Mouse (Mus musculus): ENCODE results near the gene Ttc28. TPM values are rescaled to one million over a fixed set of nuclear protein-coding genes. Genes with fewer than 3 reads are reported as not detected.
"Not testable (repeated sequence)": the region's sequence is repeated elsewhere in the genome, so short reads cannot be mapped to it uniquely, and the experiment has no call there.

Ttc28 gene
- polyA plus RNA-seq (2015; fragmentation: Nextera tagmentation; extraction: Ambion mirVana), result 5.7 and 5.8 TPM in 2 replicates

DNA sequence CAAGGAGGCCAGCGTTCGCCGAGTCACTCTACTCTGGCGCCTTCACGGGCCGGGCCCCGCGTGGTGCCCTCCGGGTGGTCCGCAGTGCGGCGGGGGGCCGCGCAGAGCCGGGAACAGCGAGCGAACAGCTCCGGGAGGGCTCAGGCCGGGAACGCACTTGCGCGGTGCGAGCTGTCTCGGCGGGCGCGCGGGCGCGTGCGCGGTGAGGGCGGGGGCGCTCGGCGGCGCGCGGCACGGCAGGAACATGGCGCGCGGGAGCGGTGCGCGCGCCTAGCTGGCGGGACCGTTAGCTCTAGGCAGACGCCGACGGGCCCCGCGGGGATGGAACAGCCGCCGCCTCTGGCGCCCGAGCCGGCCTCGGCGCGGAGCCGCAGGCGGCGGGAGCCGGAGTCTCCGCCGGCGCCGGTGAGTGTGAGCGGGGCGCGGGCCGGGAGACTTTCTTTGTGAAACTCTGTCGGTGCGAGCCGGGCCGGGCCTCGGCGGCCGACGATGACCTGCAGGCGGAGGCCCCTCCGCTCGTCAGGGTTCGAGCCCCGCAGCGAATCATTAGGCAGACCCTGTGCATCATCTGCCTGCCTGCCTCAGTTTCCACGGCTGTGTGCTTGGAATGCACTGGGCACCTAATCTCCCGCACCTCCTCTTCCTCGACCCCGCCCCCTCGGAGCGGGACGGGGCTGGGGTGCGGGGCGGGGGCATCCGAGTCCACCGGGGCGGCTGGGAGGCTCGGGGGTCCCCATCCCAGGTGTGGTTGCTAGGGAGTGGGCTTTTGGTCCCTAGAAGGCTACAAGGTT is at the start of gene Ttc28:
Gene Ttc28 (plus strand): TSS at position 220 of the 791 bp plus-strand sequence.
- Histone ChIP-seq H3K4me3 (ENCODE audit: low read length) (peak within 1 kb of the TSS; percentile 94), H3K9ac (ENCODE audit: low read length) (peak within 1 kb of the TSS; percentile 95), H3K27me3 (ENCODE audit: control insufficient read depth, insufficient read depth, low read length) (no peaks in the 10 kb centered on the region), H3K27ac (ENCODE audit: low read length) (peak within 1 kb of the TSS; percentile 62), H3K4me2 (ENCODE audit: low read depth, low read length) (peak within 1 kb of the TSS; percentile 91), H3K9me3 (replicated peaks; ENCODE audit: control insufficient read depth, low read length) (no peaks in the 10 kb centered on the region), H3K4me1 (ENCODE audit: control insufficient read depth, insufficient read depth, low read length) (peaks cover 13% of the 10 kb centered on the region; the same call in 1 of the 2 replicates), H3K36me3 (ENCODE audit: control insufficient read depth, insufficient read depth) (no peaks in the 10 kb centered on the region)
- ATAC-seq (replicated peaks; ENCODE audit: extremely low read depth, insufficient read depth, low FRiP score), result peak; percentile 88
- WGBS, result under 1% methylated on average over 99 of the region's 101 CpGs

DNA sequence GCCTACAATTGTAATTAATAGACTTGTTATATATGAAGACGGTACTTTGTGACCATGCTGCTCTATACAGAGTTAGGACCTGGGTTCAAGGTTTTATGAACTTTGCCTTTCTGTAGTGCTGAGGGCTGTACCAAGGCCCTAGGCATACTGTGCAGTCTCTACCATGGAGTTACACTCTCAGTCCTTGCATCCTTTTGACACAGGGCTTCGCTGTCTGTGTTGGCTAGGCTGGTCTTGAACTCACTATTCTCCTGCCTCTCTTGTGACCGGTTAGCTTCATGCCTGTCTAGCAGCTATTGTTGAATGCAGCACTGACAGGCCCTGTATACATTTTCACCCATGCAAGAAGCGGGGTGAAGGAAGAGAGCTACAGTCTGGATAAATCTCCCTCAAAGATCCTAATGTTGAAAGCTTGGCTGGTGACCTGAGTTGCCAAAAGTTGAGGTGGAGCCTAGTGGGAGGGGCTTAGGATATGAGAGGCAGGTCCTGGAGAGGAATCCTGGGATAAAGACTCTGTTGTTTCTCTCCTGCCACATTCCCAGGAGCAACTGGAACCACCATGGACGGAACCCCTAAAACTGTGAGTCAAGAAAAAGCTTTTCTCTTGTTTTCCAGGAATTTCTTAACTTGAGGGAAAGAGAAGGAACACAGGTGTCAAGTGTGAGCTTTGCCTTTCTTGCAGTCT is 48.4 kb upstream of the Ttc28 start:
- peaks cover 4% of the 10 kb centered on the region for H3K4me1 ChIP-seq (ENCODE audit: control insufficient read depth, insufficient read depth, low read length)
- WGBS, result 89% methylated on average over 5 of the region's 5 CpGs

GRCm38 (mm10) chr5:110835959-110836358 is 43.6 kb upstream of the Ttc28 start:
- no peak for ATAC-seq (replicated peaks; ENCODE audit: extremely low read depth, insufficient read depth, low FRiP score)
- H3K27ac ChIP-seq (ENCODE audit: low read length), result no peak overlapping the region
- H3K4me1 ChIP-seq (ENCODE audit: control insufficient read depth, insufficient read depth, low read length), result peaks cover 16% of the 10 kb centered on the region
- H3K9me3 ChIP-seq (replicated peaks; ENCODE audit: control insufficient read depth, low read length), result no peaks in the 10 kb centered on the region
- no peak overlapping the region for H3K4me3 ChIP-seq (ENCODE audit: low read length)
- no peak overlapping the region for H3K9ac ChIP-seq (ENCODE audit: low read length)
- WGBS, result 10% methylated on average over 3 of the region's 3 CpGs
- peak overlapping the region; percentile 37 for H3K4me2 ChIP-seq (ENCODE audit: low read depth, low read length)
- H3K27me3 ChIP-seq (ENCODE audit: control insufficient read depth, insufficient read depth, low read length), result no peaks in the 10 kb centered on the region
- H3K36me3 ChIP-seq (ENCODE audit: control insufficient read depth, insufficient read depth), result peaks cover 4% of the 10 kb centered on the region

More for the DNA sequence above, 48.4 kb upstream of the Ttc28 start:
- no peaks in the 10 kb centered on the region for H3K27me3 ChIP-seq (ENCODE audit: control insufficient read depth, insufficient read depth, low read length)
- no peak overlapping the region for H3K27ac ChIP-seq (ENCODE audit: low read length)
- H3K36me3 ChIP-seq (ENCODE audit: control insufficient read depth, insufficient read depth), result peaks cover 4% of the 10 kb centered on the region
- H3K9ac ChIP-seq (ENCODE audit: low read length), result no peak overlapping the region
- H3K4me3 ChIP-seq (ENCODE audit: low read length), result no peak overlapping the region
- H3K4me2 ChIP-seq (ENCODE audit: low read depth, low read length), result no peak overlapping the region
- no peaks in the 10 kb centered on the region for H3K9me3 ChIP-seq (replicated peaks; ENCODE audit: control insufficient read depth, low read length)
- no peak for ATAC-seq (replicated peaks; ENCODE audit: extremely low read depth, insufficient read depth, low FRiP score)

GRCm38 (mm10) chr5:110838016-110838415 is 41.6 kb upstream of the Ttc28 start:
- not testable (repeated sequence) for H3K4me2 ChIP-seq (ENCODE audit: low read depth, low read length); H3K27ac ChIP-seq (ENCODE audit: low read length); H3K36me3 ChIP-seq (ENCODE audit: control insufficient read depth, insufficient read depth); H3K9me3 ChIP-seq (replicated peaks; ENCODE audit: control insufficient read depth, low read length); H3K27me3 ChIP-seq (ENCODE audit: control insufficient read depth, insufficient read depth, low read length); H3K9ac ChIP-seq (ENCODE audit: low read length); H3K4me3 ChIP-seq (ENCODE audit: low read length); ATAC-seq (replicated peaks; ENCODE audit: extremely low read depth, insufficient read depth, low FRiP score)
- 84% methylated on average over 5 of the region's 5 CpGs for WGBS
- peaks cover 16% of the 10 kb centered on the region for H3K4me1 ChIP-seq (ENCODE audit: control insufficient read depth, insufficient read depth, low read length)

GRCm38 (mm10) chr5:110839038-110839677 is 40.4 kb upstream of the Ttc28 start:
- WGBS, result 4% methylated on average over 28 of the region's 28 CpGs

DNA sequence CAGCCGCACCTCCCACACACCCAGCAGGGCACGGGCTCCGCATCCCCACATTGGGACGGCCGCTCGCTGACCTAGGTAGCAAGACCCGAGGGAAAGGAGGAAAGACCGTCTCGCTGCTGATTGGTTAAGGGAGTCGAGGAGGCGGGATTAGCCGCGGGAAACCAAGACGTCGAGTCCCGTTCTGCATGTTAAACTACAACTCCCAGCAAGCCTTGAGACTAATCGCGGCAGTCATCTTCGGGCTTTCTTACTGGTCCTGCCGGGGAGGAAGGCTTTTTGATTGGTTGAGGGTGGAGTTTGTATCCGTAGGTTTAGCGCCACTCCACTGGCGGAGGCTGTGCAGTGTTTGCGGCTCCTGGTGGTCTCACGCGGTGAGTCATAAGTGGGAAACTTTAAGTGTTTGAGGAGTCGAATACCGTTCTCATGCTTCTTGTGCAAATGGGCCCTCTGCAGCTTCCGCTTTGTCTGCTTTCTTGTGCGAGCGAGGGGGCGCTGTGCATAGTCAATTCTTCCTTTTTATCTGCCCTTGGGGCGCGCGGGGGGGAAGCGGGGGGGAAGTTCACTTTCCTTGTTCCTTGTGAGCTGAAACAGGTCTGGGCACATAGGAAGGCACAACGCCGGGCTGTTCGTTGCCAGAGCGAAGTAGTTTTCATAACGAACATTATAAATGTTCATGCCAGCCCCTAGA is 39.8 kb upstream of the Ttc28 start, which contains the start of the genes Hscb and Chek2:
Gene Hscb (minus strand): TSS at position 100 of the 688 bp plus-strand sequence.
Gene Chek2 (plus strand): TSS at position 302 of the 688 bp plus-strand sequence.
- H3K27me3 ChIP-seq (ENCODE audit: control insufficient read depth, insufficient read depth, low read length), result no peaks in the 10 kb centered on the region
- peak; percentile 98 for ATAC-seq (replicated peaks; ENCODE audit: extremely low read depth, insufficient read depth, low FRiP score)
- 0 out of 2 replicates have a peak, but pooled peaks cover 2% of the 10 kb centered on the region for H3K36me3 ChIP-seq (ENCODE audit: control insufficient read depth, insufficient read depth)
- WGBS, result under 1% methylated on average over 41 of the region's 41 CpGs
- peak within 1 kb of the TSS; percentile 84 for H3K4me3 ChIP-seq (ENCODE audit: low read length)
- no peaks in the 10 kb centered on the region for H3K9me3 ChIP-seq (replicated peaks; ENCODE audit: control insufficient read depth, low read length)
- peaks cover 16% of the 10 kb centered on the region for H3K4me1 ChIP-seq (ENCODE audit: control insufficient read depth, insufficient read depth, low read length)
- H3K9ac ChIP-seq (ENCODE audit: low read length), result peak within 1 kb of the TSS; percentile 83
- H3K27ac ChIP-seq (ENCODE audit: low read length), result peak within 1 kb of the TSS; percentile 85
- H3K4me2 ChIP-seq (ENCODE audit: low read depth, low read length), result peak within 1 kb of the TSS; percentile 85

More at GRCm38 (mm10) chr5:110839038-110839677, 40.4 kb upstream of the Ttc28 start:
- H3K4me2 ChIP-seq (ENCODE audit: low read depth, low read length), result peak overlapping the region; percentile 85
- H3K9ac ChIP-seq (ENCODE audit: low read length), result peak overlapping the region; percentile 83
- 0 out of 2 replicates have a peak, but pooled peaks cover 2% of the 10 kb centered on the region for H3K36me3 ChIP-seq (ENCODE audit: control insufficient read depth, insufficient read depth)
- H3K4me1 ChIP-seq (ENCODE audit: control insufficient read depth, insufficient read depth, low read length), result peaks cover 16% of the 10 kb centered on the region
- peak overlapping the region; percentile 85 for H3K27ac ChIP-seq (ENCODE audit: low read length)
- H3K9me3 ChIP-seq (replicated peaks; ENCODE audit: control insufficient read depth, low read length), result no peaks in the 10 kb centered on the region
- H3K27me3 ChIP-seq (ENCODE audit: control insufficient read depth, insufficient read depth, low read length), result no peaks in the 10 kb centered on the region
- peak; percentile 54 for ATAC-seq (replicated peaks; ENCODE audit: extremely low read depth, insufficient read depth, low FRiP score)
- peak overlapping the region; percentile 84 for H3K4me3 ChIP-seq (ENCODE audit: low read length)

GRCm38 (mm10) chr5:110840465-110840864 is 39.1 kb upstream of the Ttc28 start:
- H3K4me3 ChIP-seq (ENCODE audit: low read length), result peak overlapping the region; percentile 84
- H3K4me2 ChIP-seq (ENCODE audit: low read depth, low read length), result peak overlapping the region; percentile 62
- WGBS, result 8% methylated on average over 4 of the region's 4 CpGs
- peak overlapping the region; percentile 36 for H3K27ac ChIP-seq (ENCODE audit: low read length)
- H3K27me3 ChIP-seq (ENCODE audit: control insufficient read depth, insufficient read depth, low read length), result no peaks in the 10 kb centered on the region
- no peak for ATAC-seq (replicated peaks; ENCODE audit: extremely low read depth, insufficient read depth, low FRiP score)
- peak overlapping the region; percentile 68 for H3K9ac ChIP-seq (ENCODE audit: low read length)
- 0 out of 2 replicates have a peak, but pooled peaks cover 2% of the 10 kb centered on the region for H3K36me3 ChIP-seq (ENCODE audit: control insufficient read depth, insufficient read depth)
- H3K4me1 ChIP-seq (ENCODE audit: control insufficient read depth, insufficient read depth, low read length), result peaks cover 16% of the 10 kb centered on the region
- H3K9me3 ChIP-seq (replicated peaks; ENCODE audit: control insufficient read depth, low read length), result no peaks in the 10 kb centered on the region

- peaks cover 11% of the 10 kb centered on the region for H3K4me1 ChIP-seq (ENCODE audit: control insufficient read depth, insufficient read depth, low read length)
- no peak overlapping the region for H3K4me3 ChIP-seq (ENCODE audit: low read length)
- no peaks in the 10 kb centered on the region for H3K27me3 ChIP-seq (ENCODE audit: control insufficient read depth, insufficient read depth, low read length)
- H3K9ac ChIP-seq (ENCODE audit: low read length), result no peak overlapping the region
- ATAC-seq (replicated peaks; ENCODE audit: extremely low read depth, insufficient read depth, low FRiP score), result no peak
- WGBS, result 91% methylated on average over 14 of the region's 14 CpGs
- 0 out of 2 replicates have a peak, but pooled peaks cover 2% of the 10 kb centered on the region for H3K36me3 ChIP-seq (ENCODE audit: control insufficient read depth, insufficient read depth)
- H3K4me2 ChIP-seq (ENCODE audit: low read depth, low read length), result no peak overlapping the region
- H3K9me3 ChIP-seq (replicated peaks; ENCODE audit: control insufficient read depth, low read length), result no peaks in the 10 kb centered on the region
- H3K27ac ChIP-seq (ENCODE audit: low read length), result no peak overlapping the region
Measured at GRCm38 (mm10) chr5:110841046-110841862, 38.3 kb upstream of the Ttc28 start.
